Mouse (Mus musculus): ENCODE measurements around the gene Smarcd1.

DNA sequence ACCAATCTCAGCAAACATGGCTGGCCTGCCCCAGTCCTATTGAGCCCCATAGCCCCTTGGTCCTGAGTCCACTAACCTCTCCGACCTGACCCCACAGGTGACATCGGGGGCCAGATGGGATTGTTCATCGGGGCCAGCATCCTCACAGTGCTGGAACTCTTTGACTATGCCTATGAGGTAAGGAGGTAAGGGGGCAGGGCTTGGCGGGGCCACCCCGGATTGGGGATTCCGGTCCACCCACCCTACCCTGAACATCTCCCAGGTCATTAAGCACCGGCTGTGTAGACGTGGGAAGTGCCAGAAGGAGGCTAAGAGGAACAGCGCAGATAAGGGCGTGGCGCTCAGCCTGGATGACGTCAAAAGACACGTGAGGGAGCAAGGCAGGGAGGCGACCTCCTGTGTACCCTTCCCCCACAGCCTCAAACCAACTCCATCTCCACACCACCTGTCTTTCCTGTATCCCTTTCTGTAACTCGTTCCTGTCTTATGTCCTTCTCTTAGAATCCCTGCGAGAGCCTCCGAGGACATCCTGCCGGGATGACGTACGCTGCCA is 3.3 kb upstream of the Smarcd1 start:
- TF ChIP-seq CTCF (IDR thresholded peaks at IDR 0.05; ENCODE audit: insufficient read depth, low read depth, low read length) (no peak), POLR2A (IDR thresholded peaks at IDR 0.05; ENCODE audit: insufficient read depth, low read depth, low read length) (no peak)

Data from olfactory bulb, adult 2 months (tissue).